Mouse (Mus musculus): ENCODE measurements around the gene Zglp1. TPM values are rescaled to one million over a fixed set of nuclear protein-coding genes. Genes with fewer than 3 reads are reported as not detected.

The Zglp1 gene
- polyA plus RNA-seq (2012; ENCODE audit: insufficient read depth, insufficient read length, missing spikeins), result not detected in 2 replicates

GRCm38 (mm10) chr9:21067006-21067684 is at the start of gene Zglp1:
Gene Zglp1, minus strand, starts transcription at chr9:21067093.
- no peak for TF ChIP-seq CTCF (IDR thresholded peaks at IDR 0.05; ENCODE audit: low read depth, low read length)
- no peak for TF ChIP-seq POLR2A (IDR thresholded peaks at IDR 0.05; ENCODE audit: borderline replicate concordance, low read depth, low read length)
- no peak within 1 kb of the TSS for H3K4me3 ChIP-seq (ENCODE audit: insufficient read depth, low read length)

DNA sequence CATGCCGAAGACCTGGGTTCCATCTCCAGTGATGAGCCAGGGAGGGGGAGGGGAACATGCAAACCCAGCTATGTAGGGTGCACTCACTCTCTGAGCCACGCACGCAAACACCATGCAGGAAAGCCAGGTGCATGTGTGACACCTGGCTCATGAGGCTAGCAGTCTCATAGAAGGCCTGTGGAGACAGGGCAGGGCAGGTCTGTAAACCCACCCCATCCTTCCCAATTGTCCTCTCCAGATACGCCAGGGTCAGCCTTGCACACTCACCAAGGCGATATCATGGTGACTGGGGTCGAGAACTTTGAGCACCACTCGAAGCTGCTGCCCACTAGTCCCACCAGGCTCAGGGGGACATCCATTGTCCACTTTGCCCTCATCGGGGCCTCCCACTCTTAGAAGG is 48.2 kb upstream of the Zglp1 start:
- H3K4me1 ChIP-seq (ENCODE audit: control insufficient read depth, insufficient read depth, low read length), result no peaks in the 10 kb centered on the region
- no peak overlapping the region for H3K4me3 ChIP-seq (ENCODE audit: insufficient read depth, low read length)
- H3K27ac ChIP-seq (ENCODE audit: insufficient read depth, low read depth, low read length), result no peak overlapping the region
- no peak for TF ChIP-seq POLR2A (IDR thresholded peaks at IDR 0.05; ENCODE audit: borderline replicate concordance, low read depth, low read length)
- no peak for TF ChIP-seq CTCF (IDR thresholded peaks at IDR 0.05; ENCODE audit: low read depth, low read length)

More at GRCm38 (mm10) chr9:21067006-21067684, at the start of gene Zglp1:
- Histone ChIP-seq H3K27ac (ENCODE audit: insufficient read depth, low read depth, low read length) (no peak within 1 kb of the TSS), H3K4me1 (ENCODE audit: control insufficient read depth, insufficient read depth, low read length) (peaks cover 13% of the 10 kb centered on the region)

DNA sequence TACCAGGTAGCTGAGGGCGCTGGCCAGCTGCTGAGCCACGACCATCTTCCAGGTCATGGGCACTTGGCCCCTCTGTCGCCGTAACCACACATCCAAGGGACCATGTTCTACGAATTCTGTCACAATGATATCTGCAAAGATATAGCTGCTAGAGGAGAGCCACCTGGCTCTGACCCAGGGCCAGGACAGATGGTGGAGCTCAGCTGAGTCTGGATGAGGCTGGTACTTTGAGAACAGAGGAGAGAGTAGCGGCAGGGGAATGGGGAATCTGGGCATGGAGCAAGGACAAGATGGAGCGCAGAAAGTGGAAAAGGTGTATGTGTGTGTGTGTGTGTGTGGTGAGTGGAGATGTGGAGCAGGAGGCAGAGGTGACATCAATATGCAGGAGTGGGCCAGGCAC is 47.3 kb upstream of the Zglp1 start:
- Histone ChIP-seq H3K27ac (ENCODE audit: insufficient read depth, low read depth, low read length) (no peak overlapping the region), H3K4me3 (ENCODE audit: insufficient read depth, low read length) (no peak overlapping the region), H3K4me1 (ENCODE audit: control insufficient read depth, insufficient read depth, low read length) (no peaks in the 10 kb centered on the region)
- TF ChIP-seq POLR2A (IDR thresholded peaks at IDR 0.05; ENCODE audit: borderline replicate concordance, low read depth, low read length) (no peak), CTCF (IDR thresholded peaks at IDR 0.05; ENCODE audit: low read depth, low read length) (no peak)

- H3K4me1 ChIP-seq (ENCODE audit: control insufficient read depth, insufficient read depth, low read length), result no peaks in the 10 kb centered on the region
- no peak overlapping the region for H3K4me3 ChIP-seq (ENCODE audit: insufficient read depth, low read length)
- no peak overlapping the region for H3K27ac ChIP-seq (ENCODE audit: insufficient read depth, low read depth, low read length)
- no peak for TF ChIP-seq CTCF (IDR thresholded peaks at IDR 0.05; ENCODE audit: low read depth, low read length)
- TF ChIP-seq POLR2A (IDR thresholded peaks at IDR 0.05; ENCODE audit: borderline replicate concordance, low read depth, low read length), result no peak
Measured at GRCm38 (mm10) chr9:21113751-21114150, 46.9 kb upstream of the Zglp1 start.

- Histone ChIP-seq H3K4me3 (ENCODE audit: insufficient read depth, low read length) (no peak overlapping the region), H3K4me1 (ENCODE audit: control insufficient read depth, insufficient read depth, low read length) (no peaks in the 10 kb centered on the region), H3K27ac (ENCODE audit: insufficient read depth, low read depth, low read length) (no peak overlapping the region)
- TF ChIP-seq POLR2A (IDR thresholded peaks at IDR 0.05; ENCODE audit: borderline replicate concordance, low read depth, low read length), result no peak
- TF ChIP-seq CTCF (IDR thresholded peaks at IDR 0.05; ENCODE audit: low read depth, low read length), result no peak
Measured at GRCm38 (mm10) chr9:21107607-21108237, 40.8 kb upstream of the Zglp1 start.

- Histone ChIP-seq H3K4me3 (ENCODE audit: insufficient read depth, low read length) (no peak overlapping the region), H3K4me1 (ENCODE audit: control insufficient read depth, insufficient read depth, low read length) (peaks cover 3% of the 10 kb centered on the region), H3K27ac (ENCODE audit: insufficient read depth, low read depth, low read length) (no peak overlapping the region)
- TF ChIP-seq POLR2A (IDR thresholded peaks at IDR 0.05; ENCODE audit: borderline replicate concordance, low read depth, low read length), result no peak
- TF ChIP-seq CTCF (IDR thresholded peaks at IDR 0.05; ENCODE audit: low read depth, low read length), result no peak
Measured at GRCm38 (mm10) chr9:21105760-21106564, 39.1 kb upstream of the Zglp1 start.

DNA sequence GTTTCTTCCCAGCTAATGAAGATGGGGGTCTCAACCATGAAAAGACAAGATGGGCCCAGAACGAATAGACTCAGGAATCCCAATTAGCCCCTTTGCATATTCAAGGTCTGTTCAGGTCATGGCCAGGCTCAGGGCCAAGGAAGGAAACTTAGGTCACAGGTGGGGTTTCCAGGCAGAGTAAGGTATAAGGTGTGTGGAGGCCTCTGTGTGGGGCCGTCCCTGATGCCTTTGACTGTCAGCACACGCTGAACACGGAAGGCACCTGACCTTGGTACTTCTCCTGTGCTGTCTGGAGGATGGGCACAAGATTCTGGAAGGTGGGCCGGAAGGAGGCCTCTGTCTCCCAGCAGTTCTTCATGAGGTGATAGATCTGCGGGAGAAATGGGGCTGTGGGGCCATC is 37.9 kb upstream of the Zglp1 start:
- Histone ChIP-seq H3K27ac (ENCODE audit: insufficient read depth, low read depth, low read length) (no peak overlapping the region), H3K4me1 (ENCODE audit: control insufficient read depth, insufficient read depth, low read length) (peaks cover 7% of the 10 kb centered on the region), H3K4me3 (ENCODE audit: insufficient read depth, low read length) (no peak overlapping the region)
- no peak for TF ChIP-seq POLR2A (IDR thresholded peaks at IDR 0.05; ENCODE audit: borderline replicate concordance, low read depth, low read length)

DNA sequence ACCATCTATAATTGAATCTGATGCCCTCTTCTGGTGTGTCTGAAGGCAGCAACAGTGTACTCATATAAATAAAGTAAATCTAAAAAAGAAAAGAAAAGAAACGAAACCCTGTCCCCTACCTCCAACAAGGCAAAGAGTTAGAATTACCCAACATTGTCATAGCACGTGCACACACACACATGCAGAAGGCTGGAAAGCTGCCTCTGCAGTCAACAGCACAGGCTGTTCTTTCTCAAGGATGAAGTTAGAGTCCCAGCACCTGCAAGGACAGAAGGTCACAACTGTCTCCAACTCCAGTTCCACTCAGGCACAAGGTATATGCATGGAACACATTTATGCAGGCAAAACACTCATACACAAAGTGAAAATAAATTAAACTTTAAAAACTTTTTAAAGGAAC is 35.2 kb upstream of the Zglp1 start:
- TF ChIP-seq POLR2A (IDR thresholded peaks at IDR 0.05; ENCODE audit: borderline replicate concordance, low read depth, low read length) (no peak), CTCF (IDR thresholded peaks at IDR 0.05; ENCODE audit: low read depth, low read length) (no peak)
- H3K4me1 ChIP-seq (ENCODE audit: control insufficient read depth, insufficient read depth, low read length), result peaks cover 7% of the 10 kb centered on the region
- H3K27ac ChIP-seq (ENCODE audit: insufficient read depth, low read depth, low read length), result no peak overlapping the region
- no peak overlapping the region for H3K4me3 ChIP-seq (ENCODE audit: insufficient read depth, low read length)

DNA sequence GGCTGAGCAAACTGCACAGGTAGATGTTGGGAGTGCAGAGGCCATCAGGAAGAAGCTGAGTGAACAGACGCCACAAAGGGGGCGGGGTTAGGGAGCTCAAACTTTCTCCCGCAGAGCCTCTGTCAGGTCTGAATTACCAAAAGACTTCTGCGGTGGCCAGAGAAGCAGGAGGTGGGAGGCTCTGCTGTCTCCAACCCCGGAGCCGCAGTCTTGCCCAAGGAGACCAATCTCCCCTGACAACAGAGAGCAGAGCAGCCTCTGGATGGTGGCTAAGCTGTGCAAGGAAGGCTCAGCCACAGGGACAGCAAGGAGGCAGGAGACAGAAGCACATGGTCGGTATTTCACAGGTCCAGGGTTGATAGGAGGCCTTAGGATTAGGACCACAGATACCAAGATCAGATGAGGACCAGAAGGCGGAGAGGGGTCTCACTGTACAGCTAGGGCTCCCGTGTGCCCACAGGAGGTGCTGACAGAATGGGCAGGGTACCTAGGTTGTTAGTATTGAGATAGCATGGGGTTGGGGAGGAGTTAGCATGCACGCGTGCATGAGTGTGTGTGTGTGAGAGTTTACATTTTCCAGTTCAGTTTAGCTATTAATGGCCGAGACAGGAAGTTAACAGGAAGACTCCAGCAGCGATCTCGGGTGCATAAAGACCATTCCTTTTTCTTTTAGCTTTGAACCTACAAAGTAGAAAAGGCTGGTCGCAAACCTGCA is 33.7 kb upstream of the Zglp1 start:
- no peak for TF ChIP-seq CTCF (IDR thresholded peaks at IDR 0.05; ENCODE audit: low read depth, low read length)
- no peak for TF ChIP-seq POLR2A (IDR thresholded peaks at IDR 0.05; ENCODE audit: borderline replicate concordance, low read depth, low read length)
- Histone ChIP-seq H3K27ac (ENCODE audit: insufficient read depth, low read depth, low read length) (no peak overlapping the region), H3K4me3 (ENCODE audit: insufficient read depth, low read length) (no peak overlapping the region), H3K4me1 (ENCODE audit: control insufficient read depth, insufficient read depth, low read length) (peaks cover 7% of the 10 kb centered on the region)

Data from bone marrow macrophage, adult 2 months (primary cell).